Mouse (Mus musculus): ENCODE measurements around the gene Med18. TPM values are rescaled to one million over a fixed set of nuclear protein-coding genes. Genes with fewer than 3 reads are reported as not detected.
A peak's percentile ranks its signal among the peaks of the same experiment; 100 is the strongest.

Med18 gene
- polyA plus RNA-seq, 1 experiment, result 3.0 TPM

GRCm38 (mm10) chr4:132432717-132433372, 30.9 kb downstream of the Med18 start:
- Histone ChIP-seq H3K36me3 (ENCODE audit: control insufficient read depth, insufficient read depth, low read length) (no peaks in the 10 kb centered on the region), H3K4me1 (ENCODE audit: control insufficient read depth, insufficient read depth, low read length) (peaks cover 2% of the 10 kb centered on the region; the same call in 1 of the 2 replicates), H3K4me3 (ENCODE audit: control insufficient read depth, low read depth, low read length) (peak overlapping the region; percentile 19; the same call in 1 of the 2 replicates), H3K27ac (ENCODE audit: control insufficient read depth, insufficient read depth, low read depth, low read length) (no peak overlapping the region), H3K27me3 (ENCODE audit: control insufficient read depth, insufficient read depth, low read length) (no peaks in the 10 kb centered on the region)
- TF ChIP-seq POLR2A (IDR thresholded peaks at IDR 0.05; ENCODE audit: control insufficient read depth, low read depth, low read length), result no peak

- TF ChIP-seq POLR2A (IDR thresholded peaks at IDR 0.05; ENCODE audit: control insufficient read depth, low read depth, low read length) (no peak), CTCF (IDR thresholded peaks at IDR 0.05; ENCODE audit: control insufficient read depth, insufficient read depth, insufficient replicate concordance, low read depth, low read length) (no peak)
- Histone ChIP-seq H3K4me1 (ENCODE audit: control insufficient read depth, insufficient read depth, low read length) (peaks cover 2% of the 10 kb centered on the region; the same call in 1 of the 2 replicates), H3K36me3 (ENCODE audit: control insufficient read depth, insufficient read depth, low read length) (no peaks in the 10 kb centered on the region), H3K27me3 (ENCODE audit: control insufficient read depth, insufficient read depth, low read length) (no peaks in the 10 kb centered on the region), H3K27ac (ENCODE audit: control insufficient read depth, insufficient read depth, low read depth, low read length) (no peak overlapping the region), H3K4me3 (ENCODE audit: control insufficient read depth, low read depth, low read length) (no peak overlapping the region)
These were observed 35.6 kb downstream of the Med18 start for GRCm38 (mm10) chr4:132428022-132428542.

DNA sequence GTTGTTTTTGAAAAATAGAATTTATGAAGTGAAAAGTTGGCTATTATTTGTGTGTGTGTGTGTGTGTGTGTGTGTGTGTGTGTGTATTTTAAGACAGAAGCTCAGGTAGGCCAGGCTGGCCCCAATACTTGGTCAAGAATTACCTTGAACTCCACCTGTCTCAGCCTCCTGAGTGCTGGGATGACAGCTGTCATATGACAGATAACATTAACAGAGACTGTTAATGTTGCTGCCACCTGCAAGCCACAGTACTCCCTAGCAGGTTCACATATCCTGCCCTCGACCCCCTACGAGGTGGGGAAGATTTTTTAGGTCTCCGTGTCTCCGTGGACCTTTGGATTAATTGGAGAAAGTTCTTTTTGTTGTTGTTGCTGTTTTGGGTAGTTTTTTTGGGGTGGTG, 36.2 kb downstream of the Med18 start:
- no peaks in the 10 kb centered on the region for H3K36me3 ChIP-seq (ENCODE audit: control insufficient read depth, insufficient read depth, low read length)
- H3K4me1 ChIP-seq (ENCODE audit: control insufficient read depth, insufficient read depth, low read length), result no peaks in the 10 kb centered on the region
- no peak overlapping the region for H3K27ac ChIP-seq (ENCODE audit: control insufficient read depth, insufficient read depth, low read depth, low read length)
- H3K4me3 ChIP-seq (ENCODE audit: control insufficient read depth, low read depth, low read length), result no peak overlapping the region
- no peak for TF ChIP-seq CTCF (IDR thresholded peaks at IDR 0.05; ENCODE audit: control insufficient read depth, insufficient read depth, insufficient replicate concordance, low read depth, low read length)
- TF ChIP-seq POLR2A (IDR thresholded peaks at IDR 0.05; ENCODE audit: control insufficient read depth, low read depth, low read length), result no peak
- no peaks in the 10 kb centered on the region for H3K27me3 ChIP-seq (ENCODE audit: control insufficient read depth, insufficient read depth, low read length)

DNA sequence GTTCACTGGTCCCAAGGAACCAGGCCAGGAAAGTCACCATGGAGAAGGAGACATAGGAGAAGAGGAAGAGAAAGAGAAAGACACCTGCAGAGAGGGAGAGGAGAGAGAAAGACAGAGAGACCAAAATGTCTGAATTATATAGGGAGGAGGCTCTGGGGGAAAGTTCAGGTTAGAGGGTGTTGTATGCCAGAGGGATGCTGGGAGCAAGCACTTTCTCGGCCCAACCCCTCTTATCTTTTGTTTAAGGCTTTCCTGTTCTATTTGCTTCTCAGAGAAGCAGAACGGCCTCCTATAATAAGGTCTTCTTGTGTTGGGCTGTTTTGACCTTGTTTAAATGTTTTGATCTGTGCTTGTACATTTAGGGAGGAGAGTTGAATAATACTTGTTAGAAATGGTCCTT, 37.7 kb downstream of the Med18 start:
- no peaks in the 10 kb centered on the region for H3K27me3 ChIP-seq (ENCODE audit: control insufficient read depth, insufficient read depth, low read length)
- no peak for TF ChIP-seq CTCF (IDR thresholded peaks at IDR 0.05; ENCODE audit: control insufficient read depth, insufficient read depth, insufficient replicate concordance, low read depth, low read length)
- TF ChIP-seq POLR2A (IDR thresholded peaks at IDR 0.05; ENCODE audit: control insufficient read depth, low read depth, low read length), result no peak
- no peak overlapping the region for H3K27ac ChIP-seq (ENCODE audit: control insufficient read depth, insufficient read depth, low read depth, low read length)
- no peaks in the 10 kb centered on the region for H3K36me3 ChIP-seq (ENCODE audit: control insufficient read depth, insufficient read depth, low read length)
- no peaks in the 10 kb centered on the region for H3K4me1 ChIP-seq (ENCODE audit: control insufficient read depth, insufficient read depth, low read length)
- no peak overlapping the region for H3K4me3 ChIP-seq (ENCODE audit: control insufficient read depth, low read depth, low read length)

- Histone ChIP-seq H3K36me3 (ENCODE audit: control insufficient read depth, insufficient read depth, low read length) (no peaks in the 10 kb centered on the region), H3K4me3 (ENCODE audit: control insufficient read depth, low read depth, low read length) (no peak overlapping the region), H3K4me1 (ENCODE audit: control insufficient read depth, insufficient read depth, low read length) (no peaks in the 10 kb centered on the region), H3K27me3 (ENCODE audit: control insufficient read depth, insufficient read depth, low read length) (no peaks in the 10 kb centered on the region), H3K27ac (ENCODE audit: control insufficient read depth, insufficient read depth, low read depth, low read length) (no peak overlapping the region)
- no peak for TF ChIP-seq CTCF (IDR thresholded peaks at IDR 0.05; ENCODE audit: control insufficient read depth, insufficient read depth, insufficient replicate concordance, low read depth, low read length)
- TF ChIP-seq POLR2A (IDR thresholded peaks at IDR 0.05; ENCODE audit: control insufficient read depth, low read depth, low read length), result no peak
These were observed 39.0 kb downstream of the Med18 start for GRCm38 (mm10) chr4:132424765-132425164.

DNA sequence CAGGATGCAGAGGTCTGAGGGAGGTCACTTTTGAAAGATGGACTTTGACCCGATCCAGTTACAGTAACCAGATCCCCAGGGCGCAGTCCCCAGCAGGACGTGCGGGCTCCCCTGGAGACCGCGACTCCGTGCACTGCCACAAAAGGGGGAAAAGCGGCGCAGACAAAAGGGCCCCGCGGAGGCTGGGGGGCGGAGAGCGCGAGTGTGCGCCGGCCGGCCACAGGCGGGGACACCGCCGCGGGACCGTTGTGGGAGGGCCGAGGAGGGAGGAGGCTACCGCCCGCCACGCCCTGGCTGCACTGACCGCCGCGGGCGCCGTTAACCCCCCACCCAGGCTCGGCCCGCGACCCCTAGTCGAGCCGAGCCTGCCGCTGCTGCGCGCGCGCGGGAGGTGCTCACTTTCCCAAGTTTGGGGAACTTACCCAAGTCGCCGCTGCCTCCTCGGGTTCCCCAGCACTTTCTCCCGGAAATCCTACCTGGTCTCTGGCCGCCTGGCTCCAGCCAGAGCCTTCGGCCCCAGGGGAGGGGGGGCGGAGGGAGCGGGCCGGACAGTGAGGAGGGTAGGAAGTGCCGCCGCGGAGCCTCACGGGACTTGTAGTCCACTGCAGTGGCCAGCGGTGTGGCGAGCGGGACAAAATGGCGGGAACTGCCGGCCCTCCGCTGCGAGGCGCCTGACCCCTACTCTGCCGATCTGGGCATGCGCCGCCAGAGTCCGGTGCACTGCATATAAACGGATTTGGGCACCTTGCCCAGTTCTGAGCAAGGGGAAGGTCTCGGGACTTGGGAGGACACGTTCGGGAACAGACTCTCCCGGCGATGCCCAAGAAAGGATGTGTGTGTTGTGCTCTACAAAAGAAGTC, 41.6 kb downstream of the Med18 start, which contains the start of gene Phactr4:
Phactr4 (minus strand) TSS at position 567 of the 860 bp plus-strand sequence.
- TF ChIP-seq CTCF (IDR thresholded peaks at IDR 0.05; ENCODE audit: control insufficient read depth, insufficient read depth, insufficient replicate concordance, low read depth, low read length) (no peak), POLR2A (IDR thresholded peaks at IDR 0.05; ENCODE audit: control insufficient read depth, low read depth, low read length) (peak; percentile 77)

DNA sequence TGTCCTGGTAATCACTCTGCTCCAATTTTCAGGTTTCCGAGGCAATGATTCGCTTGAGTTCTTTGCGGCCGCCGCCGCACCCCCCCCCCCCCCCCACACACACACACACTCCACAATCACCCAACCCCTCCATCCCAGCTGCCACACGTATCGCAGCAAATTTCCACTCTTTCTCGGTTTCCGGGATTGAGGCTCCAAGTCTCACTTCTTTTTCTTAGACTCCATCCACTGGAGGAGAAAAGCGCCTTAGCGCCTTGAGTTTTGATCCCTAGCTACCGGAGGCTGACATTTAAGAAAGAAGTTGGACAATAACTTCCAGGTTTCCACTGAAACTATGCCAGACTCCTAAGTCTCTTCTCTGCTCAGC, 42.2 kb downstream of the Med18 start:
- no peaks in the 10 kb centered on the region for H3K36me3 ChIP-seq (ENCODE audit: control insufficient read depth, insufficient read depth, low read length)
- H3K4me3 ChIP-seq (ENCODE audit: control insufficient read depth, low read depth, low read length), result peak overlapping the region; percentile 97
- H3K27me3 ChIP-seq (ENCODE audit: control insufficient read depth, insufficient read depth, low read length), result no peaks in the 10 kb centered on the region
- no peak for TF ChIP-seq CTCF (IDR thresholded peaks at IDR 0.05; ENCODE audit: control insufficient read depth, insufficient read depth, insufficient replicate concordance, low read depth, low read length)
- TF ChIP-seq POLR2A (IDR thresholded peaks at IDR 0.05; ENCODE audit: control insufficient read depth, low read depth, low read length), result no peak
- H3K27ac ChIP-seq (ENCODE audit: control insufficient read depth, insufficient read depth, low read depth, low read length), result peak overlapping the region; percentile 99
- H3K4me1 ChIP-seq (ENCODE audit: control insufficient read depth, insufficient read depth, low read length), result no peaks in the 10 kb centered on the region; the same call in 1 of the 2 replicates

More for the DNA sequence above, 41.6 kb downstream of the Med18 start, which contains the start of gene Phactr4:
- Histone ChIP-seq H3K27me3 (ENCODE audit: control insufficient read depth, insufficient read depth, low read length) (no peaks in the 10 kb centered on the region), H3K4me3 (ENCODE audit: control insufficient read depth, low read depth, low read length) (peak within 1 kb of the TSS; percentile 97), H3K36me3 (ENCODE audit: control insufficient read depth, insufficient read depth, low read length) (no peaks in the 10 kb centered on the region), H3K27ac (ENCODE audit: control insufficient read depth, insufficient read depth, low read depth, low read length) (peak within 1 kb of the TSS; percentile 99), H3K4me1 (ENCODE audit: control insufficient read depth, insufficient read depth, low read length) (no peaks in the 10 kb centered on the region; the same call in 1 of the 2 replicates)
